Mouse (Mus musculus) forebrain, embryonic 16.5 days (tissue): ENCODE measurements around the gene Olfr56. TPM values are rescaled to one million over a fixed set of nuclear protein-coding genes. Genes with fewer than 3 reads are reported as not detected.
"Not testable (repeated sequence)": the region's sequence is repeated elsewhere in the genome, so short reads cannot be mapped to it uniquely, and the experiment has no call there.

Experiments used
- ATAC-seq: fragments of 200-750 bp; cut with Nextera tagmentation; 2 replicates; pipeline ENCODE4 v1.8.0; 2017; ENCODE audit warnings: mild to moderate bottlenecking, moderate library complexity
- H3K27ac ChIP-seq: fragments of 300-500 bp; sonication (generic); 2 replicates; pipeline ENCODE4 v1.5.1; 2014; ENCODE audit warnings: low read length, control low read depth
- H3K27me3 ChIP-seq: fragments of 300-500 bp; sonication (generic); replicated peaks from 2 replicates; pipeline ENCODE4 v1.6.1; 2014; ENCODE audit warnings: low read length; ENCODE audit not compliant: control insufficient read depth, insufficient read depth
- H3K36me3 ChIP-seq: fragments of 300-500 bp; sonication (generic); 2 replicates; pipeline ENCODE4 v1.6.1; 2014; ENCODE audit not compliant: control insufficient read depth, insufficient read depth
- H3K4me1 ChIP-seq: fragments of 300-500 bp; sonication (generic); replicated peaks from 2 replicates; pipeline ENCODE4 v1.6.1; 2014; ENCODE audit warnings: low read length; ENCODE audit not compliant: control insufficient read depth, insufficient read depth
- H3K4me2 ChIP-seq: fragments of 300-500 bp; sonication (generic); 2 replicates; pipeline ENCODE4 v1.6.1; 2014; ENCODE audit warnings: mild to moderate bottlenecking, low read length, control low read depth
- H3K4me3 ChIP-seq: fragments of 300-500 bp; sonication (generic); replicated peaks from 2 replicates; pipeline ENCODE4 v1.5.1; 2014; ENCODE audit warnings: mild to moderate bottlenecking, low read length, control low read depth
- H3K9ac ChIP-seq: fragments of 300-500 bp; sonication (generic); replicated peaks from 2 replicates; pipeline ENCODE4 v1.6.1; 2014; ENCODE audit warnings: low read depth, low read length, control low read depth
- H3K9me3 ChIP-seq: fragments of 300-500 bp; sonication (generic); 2 replicates; pipeline ENCODE4 v1.6.1; 2016; ENCODE audit warnings: low read length; ENCODE audit not compliant: control insufficient read depth
- WGBS: fragments of 180-500 bp; shearing (Covaris S2); extraction: QIAGEN DNeasy Blood & Tissue Kit; methylation state at CpG from one replicate; pipeline ENCODE4 v1.1.7; 2014; 5-methylcytosine and 5-hydroxymethylcytosine counted together
- polyA plus RNA-seq: library from polyadenylated mRNA; unstranded; fragments of >200 nt; fragmentation: Nextera tagmentation; extraction: Ambion mirVana; gene quantifications from 2 replicates; pipeline ENCODE4 v1.2.1, GENCODE M21; 2015

Gene Olfr56
- polyA plus RNA-seq, 1 experiment from 2014 or later: not detected

DNA sequence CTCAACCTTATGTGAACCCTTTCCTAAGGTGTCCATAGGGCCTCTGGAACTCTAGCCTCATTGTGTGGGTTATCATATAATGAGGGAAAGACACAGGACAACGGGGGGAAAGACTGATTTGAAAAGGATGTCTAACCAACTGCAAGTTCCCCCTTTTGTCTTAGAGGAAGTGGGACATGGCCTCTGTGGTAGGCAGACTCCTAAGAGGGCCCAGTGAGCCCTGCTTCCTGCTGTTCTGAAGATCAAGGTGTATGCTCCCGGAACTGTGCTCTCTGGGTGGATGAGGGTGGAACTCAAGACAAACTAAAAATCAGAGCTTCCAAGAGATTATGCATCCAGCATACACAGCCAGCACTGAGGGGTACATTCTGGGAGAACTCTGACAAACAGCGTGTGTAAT lies 9.5 kb downstream of the Olfr56 start:
- ATAC-seq, H3K9ac ChIP-seq, H3K27me3 ChIP-seq, H3K4me2 ChIP-seq, H3K9me3 ChIP-seq, H3K36me3 ChIP-seq, H3K4me3 ChIP-seq, H3K27ac ChIP-seq, H3K4me1 ChIP-seq: not testable (repeated sequence)
- 80% methylated on average over 2 of the region's 3 CpGs for WGBS

DNA sequence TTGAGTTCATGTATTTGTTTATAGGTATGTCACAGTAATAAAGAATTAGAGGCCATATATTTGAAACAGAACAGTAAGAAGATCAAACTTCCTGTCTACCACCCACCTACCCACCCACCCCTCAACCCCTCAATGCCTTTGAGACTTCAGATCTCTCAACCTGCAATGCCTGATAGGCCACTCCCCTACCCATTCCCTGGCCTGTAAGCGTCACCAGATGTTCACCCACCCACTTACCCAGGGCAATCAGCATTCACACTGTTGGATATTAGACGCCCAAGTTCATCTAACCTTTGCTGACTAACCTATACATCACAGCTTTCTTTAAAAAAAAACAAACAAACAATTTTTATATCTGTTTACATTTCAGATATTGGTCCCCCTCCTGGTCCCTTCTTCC lies 11.3 kb downstream of the Olfr56 start:
- H3K9me3 ChIP-seq, H3K27me3 ChIP-seq, ATAC-seq, H3K27ac ChIP-seq, H3K36me3 ChIP-seq, H3K4me3 ChIP-seq, H3K4me1 ChIP-seq, H3K4me2 ChIP-seq, H3K9ac ChIP-seq: not testable (repeated sequence)
- 84% methylated on average over 2 of the region's 2 CpGs for WGBS

DNA sequence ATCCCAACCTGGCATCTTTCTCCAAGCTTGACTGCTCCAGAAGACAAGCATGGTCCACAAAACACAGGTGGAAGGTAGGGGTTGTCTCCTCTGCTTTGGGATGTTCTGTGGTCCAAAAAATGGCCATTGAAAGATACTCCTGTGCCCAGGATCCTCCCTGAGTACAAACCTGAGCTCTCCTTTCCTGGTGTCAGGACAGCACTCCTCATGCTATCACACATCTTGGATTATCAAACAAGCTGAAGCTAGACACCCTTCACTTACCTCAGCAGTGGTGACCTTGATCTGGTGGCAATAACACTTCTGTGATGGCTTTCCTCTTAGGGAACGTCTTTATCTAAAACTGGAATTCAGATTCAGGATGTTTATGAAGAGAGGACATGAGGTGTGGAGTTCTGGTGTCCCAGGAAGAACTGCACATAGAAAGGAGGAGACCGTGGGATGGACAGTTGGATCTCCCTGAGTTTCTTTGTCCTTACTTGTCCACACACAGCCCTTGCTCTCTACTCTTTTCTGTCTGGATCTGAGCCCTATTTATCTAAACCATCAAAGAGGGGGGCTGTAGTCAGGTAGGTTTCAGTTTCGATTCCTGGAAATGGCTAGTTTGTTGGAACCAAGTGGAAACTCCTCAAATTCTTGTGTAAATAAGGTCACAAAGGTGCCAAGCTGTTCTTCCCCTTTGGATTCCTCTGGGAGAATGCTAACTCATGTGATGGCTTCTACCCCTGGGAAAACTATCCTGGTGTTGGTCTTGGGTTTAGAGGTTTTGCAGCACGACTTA lies 13.2 kb downstream of the Olfr56 start, which contains the start of gene Gm12185:
TSS of gene Gm12185 (minus strand) at position 487 of the 781 bp plus-strand sequence.
- not testable (repeated sequence) for H3K27ac ChIP-seq, H3K9me3 ChIP-seq, H3K9ac ChIP-seq, H3K4me3 ChIP-seq, H3K4me1 ChIP-seq, H3K27me3 ChIP-seq, H3K4me2 ChIP-seq, H3K36me3 ChIP-seq, ATAC-seq
- WGBS: 71% methylated on average over 4 of the region's 4 CpGs

DNA sequence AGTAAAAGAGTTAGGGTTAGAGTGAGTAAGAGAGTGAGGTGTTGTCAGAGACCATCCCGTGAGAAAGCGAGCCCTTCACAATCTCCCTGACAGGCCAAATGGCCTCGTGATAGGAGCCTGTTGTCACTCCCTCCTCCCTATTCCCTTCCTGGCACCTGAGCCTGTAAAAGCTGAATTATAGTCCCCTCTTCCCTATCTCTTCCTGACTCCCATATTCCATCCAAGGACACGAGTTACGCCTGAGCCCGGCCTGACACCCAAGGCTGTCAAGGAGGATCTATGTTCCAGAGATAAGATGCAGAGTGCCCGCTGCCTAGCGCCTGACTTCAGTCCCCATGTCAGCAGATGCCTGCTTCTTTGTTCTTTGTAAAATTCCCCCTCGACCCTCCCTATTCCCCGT lies 14.6 kb downstream of the Olfr56 start:
- H3K4me2 ChIP-seq, H3K27ac ChIP-seq, H3K9ac ChIP-seq, H3K4me3 ChIP-seq, H3K4me1 ChIP-seq, ATAC-seq, H3K36me3 ChIP-seq, H3K27me3 ChIP-seq, H3K9me3 ChIP-seq: not testable (repeated sequence)
- WGBS: 73% methylated on average over 10 of the region's 10 CpGs

- not testable (repeated sequence) for ATAC-seq, H3K27me3 ChIP-seq, H3K4me3 ChIP-seq, H3K36me3 ChIP-seq, H3K9ac ChIP-seq, H3K9me3 ChIP-seq, H3K4me2 ChIP-seq, H3K4me1 ChIP-seq, H3K27ac ChIP-seq
- WGBS: 70% methylated on average over 2 of the region's 2 CpGs
Observed at GRCm38 (mm10) chr11:48994018-48994417, 15.3 kb downstream of the Olfr56 start, which contains the start of gene Tgtp1. Tgtp1 (minus strand) TSS chr11:48994172.

DNA sequence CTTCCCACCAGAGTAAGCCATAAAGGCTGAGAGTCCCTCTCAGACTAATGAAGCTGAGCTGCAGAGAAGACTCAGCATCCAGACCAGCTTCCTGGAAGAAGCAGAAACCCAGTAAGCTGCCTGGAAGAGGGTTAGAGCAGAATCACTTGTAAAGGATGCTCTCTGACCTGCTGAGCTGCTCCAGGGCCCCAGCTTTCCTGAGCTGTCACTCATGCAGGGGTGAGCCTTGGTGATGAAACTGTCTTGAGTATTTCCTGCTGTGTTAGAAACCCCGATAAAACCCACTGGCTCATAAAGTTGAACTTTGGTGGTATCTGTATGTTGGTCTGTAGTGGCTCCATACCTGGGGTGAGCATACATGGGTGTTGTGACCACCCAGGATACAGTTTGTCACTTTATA lies 21.7 kb downstream of the Olfr56 start:
- 90% methylated on average over 1 of the region's 1 CpGs for WGBS
- not testable (repeated sequence) for H3K27me3 ChIP-seq, H3K9ac ChIP-seq, H3K27ac ChIP-seq, H3K36me3 ChIP-seq, H3K4me1 ChIP-seq, H3K9me3 ChIP-seq, H3K4me2 ChIP-seq, ATAC-seq, H3K4me3 ChIP-seq

GRCm38 (mm10) chr11:49006317-49006716 lies 27.6 kb downstream of the Olfr56 start:
- not testable (repeated sequence) for ATAC-seq, H3K4me1 ChIP-seq, H3K36me3 ChIP-seq, H3K4me3 ChIP-seq, H3K4me2 ChIP-seq, H3K9me3 ChIP-seq, H3K27ac ChIP-seq, H3K9ac ChIP-seq, H3K27me3 ChIP-seq
- WGBS: 84% methylated on average over 2 of the region's 2 CpGs

DNA sequence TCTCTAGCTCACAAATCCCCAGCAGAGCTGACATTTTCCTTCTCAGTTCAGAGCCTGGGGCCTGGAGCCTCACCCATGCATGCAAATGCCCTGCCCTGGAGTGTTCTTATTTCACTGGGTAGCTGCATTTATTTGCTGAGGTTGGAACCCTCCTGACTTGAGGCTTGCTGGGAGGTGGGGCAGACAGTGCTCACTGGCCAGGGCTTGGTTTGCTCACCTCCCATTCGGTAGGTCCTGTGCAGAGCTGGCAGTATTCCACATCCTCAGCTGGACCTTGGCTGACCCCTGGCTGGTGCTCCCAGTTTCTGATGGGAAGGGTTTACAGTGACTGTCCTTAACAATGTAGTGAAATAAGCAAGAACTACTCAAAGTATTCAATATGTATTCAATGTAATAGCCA lies 28.1 kb downstream of the Olfr56 start:
- not testable (repeated sequence) for H3K4me1 ChIP-seq, H3K4me3 ChIP-seq, H3K9ac ChIP-seq, H3K4me2 ChIP-seq, H3K36me3 ChIP-seq, ATAC-seq, H3K27me3 ChIP-seq, H3K9me3 ChIP-seq, H3K27ac ChIP-seq
- WGBS: 50% methylated on average over 1 of the region's 1 CpGs

DNA sequence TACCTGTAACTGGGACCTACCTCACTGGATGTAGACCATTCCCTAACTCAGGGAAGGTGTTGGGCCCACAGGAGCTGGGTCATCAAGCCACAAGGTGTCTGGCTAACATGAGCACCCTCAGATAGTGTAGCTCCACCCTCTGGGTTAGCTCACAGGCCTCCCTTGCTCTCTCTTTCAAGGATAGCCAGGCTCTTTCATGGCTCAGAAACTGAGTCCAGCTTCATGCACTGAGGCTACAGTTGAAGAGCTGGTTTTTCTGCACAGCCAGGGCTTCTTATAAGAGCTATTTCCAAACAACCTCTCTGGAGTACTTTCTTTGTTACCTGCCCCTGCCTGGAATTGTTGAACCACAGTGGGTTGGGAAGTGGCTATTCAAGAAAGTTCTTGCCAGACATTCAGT lies 33.4 kb downstream of the Olfr56 start:
- not testable (repeated sequence) for H3K4me3 ChIP-seq, H3K27ac ChIP-seq, H3K9ac ChIP-seq, H3K36me3 ChIP-seq, H3K9me3 ChIP-seq, ATAC-seq, H3K4me1 ChIP-seq, H3K27me3 ChIP-seq, H3K4me2 ChIP-seq

DNA sequence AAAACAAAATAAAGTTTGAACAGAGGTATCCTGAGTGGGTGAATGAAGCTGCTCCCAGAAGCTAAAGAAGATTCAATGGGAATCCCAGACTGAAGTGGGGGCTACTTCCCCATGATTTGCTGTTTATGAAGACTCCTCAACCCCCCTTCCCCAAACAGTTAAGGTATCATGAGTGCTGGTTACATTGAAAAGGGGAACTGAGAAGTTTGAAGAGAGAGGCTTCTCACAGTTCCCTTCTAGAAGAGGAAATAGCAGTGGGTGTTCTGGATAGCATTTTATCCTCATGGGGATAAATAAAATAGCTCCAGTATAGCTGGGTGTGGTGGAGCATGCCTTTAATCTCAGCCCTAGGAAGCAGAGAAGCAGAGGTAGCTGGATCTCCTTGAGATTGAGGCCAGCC lies 71.4 kb downstream of the Olfr56 start:
- H3K9me3 ChIP-seq, H3K4me2 ChIP-seq, H3K4me1 ChIP-seq, H3K9ac ChIP-seq, H3K27ac ChIP-seq, H3K36me3 ChIP-seq, H3K4me3 ChIP-seq, ATAC-seq, H3K27me3 ChIP-seq: not testable (repeated sequence)
